Mouse (Mus musculus) adrenal gland, adult 18-20 months (tissue): ENCODE results near the gene Acvr1. TPM values are rescaled to one million over a fixed set of nuclear protein-coding genes. Genes with fewer than 3 reads are reported as not detected.

ENCODE experiments used
- DNase-seq, 2 experiments: peaks; one replicate each; pipeline ENCODE4 v3.0.0; 2021 to 2022; ENCODE audit warnings: low spot score in 2 of 2
- total RNA-seq, 2 experiments: library from RNA; stranded (reverse); gene quantifications; 1 replicate in 1 of 2; 2 replicates in 1 of 2; pipeline ENCODE4 v1.2.3; 2021

Acvr1 gene
- total RNA-seq, 2 experiments from 2014 or later: 38.9 to 97.3 TPM

- no peak for DNase-seq
Observed at GRCm38 (mm10) chr2:58523097-58523496, 43.9 kb downstream of the Acvr1 start.

- no peak for DNase-seq
Observed at GRCm38 (mm10) chr2:58521621-58522020, 45.3 kb downstream of the Acvr1 start.

GRCm38 (mm10) chr2:58520727-58521126, 46.2 kb downstream of the Acvr1 start:
- DNase-seq: no peak

- DNase-seq: no peak
Observed at GRCm38 (mm10) chr2:58518517-58518916, 48.4 kb downstream of the Acvr1 start.

- no peak for DNase-seq
Observed at GRCm38 (mm10) chr2:58516920-58517319, 50.0 kb downstream of the Acvr1 start.

GRCm38 (mm10) chr2:58516000-58516399, 51.0 kb downstream of the Acvr1 start:
- no peak for DNase-seq

GRCm38 (mm10) chr2:58514489-58514888, 52.5 kb downstream of the Acvr1 start:
- DNase-seq: no peak

GRCm38 (mm10) chr2:58513212-58513611, 53.7 kb downstream of the Acvr1 start:
- peak in 1 of 2 experiments; percentile 16 for DNase-seq

- DNase-seq: no peak
Observed at GRCm38 (mm10) chr2:58510192-58510591, 56.8 kb downstream of the Acvr1 start.

- DNase-seq: no peak
Observed at GRCm38 (mm10) chr2:58505306-58506090, 61.5 kb downstream of the Acvr1 start.

GRCm38 (mm10) chr2:58496647-58497410, 70.1 kb downstream of the Acvr1 start:
- DNase-seq: no peak

- no peak for DNase-seq
Observed at GRCm38 (mm10) chr2:58495271-58495670, 71.7 kb downstream of the Acvr1 start.

- no peak for DNase-seq
Observed at GRCm38 (mm10) chr2:58493685-58494635, 73.0 kb downstream of the Acvr1 start.

GRCm38 (mm10) chr2:58489275-58489674, 77.7 kb downstream of the Acvr1 start:
- no peak for DNase-seq

- DNase-seq: no peak
Observed at GRCm38 (mm10) chr2:58488404-58488803, 78.6 kb downstream of the Acvr1 start.

GRCm38 (mm10) chr2:58487279-58487560, 79.7 kb downstream of the Acvr1 start:
- DNase-seq: no peak

- DNase-seq: no peak
Observed at GRCm38 (mm10) chr2:58486441-58487278, 80.3 kb downstream of the Acvr1 start.

GRCm38 (mm10) chr2:58485683-58486082, 81.3 kb downstream of the Acvr1 start:
- DNase-seq: no peak

GRCm38 (mm10) chr2:58485152-58485551, 81.8 kb downstream of the Acvr1 start:
- DNase-seq: no peak

GRCm38 (mm10) chr2:58484284-58484965, 82.5 kb downstream of the Acvr1 start:
- DNase-seq: no peak
